17 mouse cellular contexts compared by ENCODE assay signal in genomic region chr4:140077615-140078014, GRCm38 (mm10).
DNase-seq lines count a peak whose midpoint lies in the region; ATAC-seq and TF ChIP-seq lines count a peak whose summit lies in the region.
"Had no signal": no experiment of that assay in that cellular context is flagged by ENCODE, and none has a peak within 500 bp of the region (broad histone marks: within the 10 kb centered on the region; RNA-seq: fewer than 3 reads in every experiment).

No protein-coding gene starts in this region.

- H3K4me3 ChIP-seq in hindbrain, embryonic 12.5 days = no peak overlapping the region
- no peak overlapping the region for H3K4me3 ChIP-seq in hindbrain, embryonic 10.5 days
- no peak overlapping the region for H3K4me3 ChIP-seq in neural tube, embryonic 13.5 days
- H3K4me3 ChIP-seq in lung, postnatal 0 days (ENCODE audit: low read depth, low read length) = no peak overlapping the region
- H3K4me3 ChIP-seq: gastrocnemius, adult 2 months; heart, embryonic 15.5 days; limb, embryonic 12.5 days; midbrain, embryonic 12.5 days had no signal

- WGBS in hindbrain, embryonic 12.5 days = 74% methylated on average over 8 of the region's 8 CpGs
- 75% methylated on average over 8 of the region's 8 CpGs for WGBS in hindbrain, embryonic 10.5 days
- WGBS in neural tube, embryonic 13.5 days = 59% methylated on average over 8 of the region's 8 CpGs
- 43% methylated on average over 8 of the region's 8 CpGs for WGBS in lung, postnatal 0 days

- TF ChIP-seq CTCF in lung, postnatal 0 days (IDR thresholded peaks at IDR 0.05) = no peak

- 0 out of 2 replicates have a peak, but pooled peaks cover 1% of the 10 kb centered on the region for H3K27me3 ChIP-seq in hindbrain, embryonic 12.5 days
- peaks cover 3% of the 10 kb centered on the region; the same call in 1 of the 2 replicates for H3K27me3 ChIP-seq in hindbrain, embryonic 10.5 days (ENCODE audit: insufficient read depth, poor library complexity, severe bottlenecking)
- 0 out of 2 replicates have a peak, but pooled peaks cover 2% of the 10 kb centered on the region for H3K27me3 ChIP-seq in neural tube, embryonic 13.5 days
- H3K27me3 ChIP-seq in lung, postnatal 0 days (replicated peaks; ENCODE audit: insufficient read depth, low read length) = no peaks in the 10 kb centered on the region

- H3K27ac ChIP-seq in hindbrain, embryonic 12.5 days = peak overlapping the region; percentile 7; the same call in 1 of the 2 replicates
- no peak overlapping the region for H3K27ac ChIP-seq in hindbrain, embryonic 10.5 days
- 0 out of 2 replicates have a peak overlapping the region, but pooled peaks have one; percentile 30 for H3K27ac ChIP-seq in neural tube, embryonic 13.5 days (replicated peaks)
- H3K27ac ChIP-seq in lung, postnatal 0 days (ENCODE audit: low read length) = no peak overlapping the region
- H3K27ac ChIP-seq: gastrocnemius, adult 2 months; heart, embryonic 15.5 days; limb, embryonic 12.5 days; midbrain, embryonic 12.5 days had no signal

- DNase-seq in hindbrain, embryonic 10.5 days (ENCODE audit: low spot score) = no peak
- DNase-seq in neural tube, embryonic 10.5 days (ENCODE audit: extremely low spot score, low spot score) = no peak
- no peak for DNase-seq in lung, postnatal 0 days (ENCODE audit: low spot score)
- DNase-seq in spleen, adult 18-20 months = no peak
- DNase-seq: adrenal gland, postnatal 36 days; gastrocnemius, adult 2 months; kidney, postnatal 36 days; layer of hippocampus, postnatal 36 days; right cerebral cortex, adult 18-20 months had no signal

- H3K36me3 ChIP-seq in hindbrain, embryonic 12.5 days = no peaks in the 10 kb centered on the region
- no peaks in the 10 kb centered on the region for H3K36me3 ChIP-seq in hindbrain, embryonic 10.5 days
- H3K36me3 ChIP-seq in neural tube, embryonic 13.5 days = no peaks in the 10 kb centered on the region
- H3K36me3 ChIP-seq in lung, postnatal 0 days (ENCODE audit: insufficient read depth, low read length) = no peaks in the 10 kb centered on the region
- H3K36me3 ChIP-seq: heart, embryonic 15.5 days; limb, embryonic 12.5 days; midbrain, embryonic 12.5 days had no signal

- ATAC-seq in hindbrain, embryonic 12.5 days (ENCODE audit: low FRiP score) = no peak
- no peak for ATAC-seq in neural tube, embryonic 13.5 days (ENCODE audit: low read depth)
- peak; percentile 38; the same call in 1 of the 2 replicates for ATAC-seq in lung, postnatal 0 days
- ATAC-seq in CD4-positive, CD25-positive, alpha-beta regulatory T cell, adult 4 months = no peak
- ATAC-seq: activated CD4-positive, CD25-positive, alpha-beta regulatory T cell, adult 4 months; intestine, postnatal 0 days had no signal

- no peak overlapping the region for H3K4me2 ChIP-seq in hindbrain, embryonic 12.5 days (replicated peaks)
- H3K4me2 ChIP-seq in neural tube, embryonic 13.5 days = no peak overlapping the region
- H3K4me2 ChIP-seq in lung, postnatal 0 days (replicated peaks; ENCODE audit: low read depth, low read length) = no peak overlapping the region
- H3K4me2 ChIP-seq: heart, embryonic 15.5 days; limb, embryonic 12.5 days; midbrain, embryonic 12.5 days had no signal

- no peaks in the 10 kb centered on the region for H3K9me3 ChIP-seq in hindbrain, embryonic 12.5 days (replicated peaks)
- H3K9me3 ChIP-seq in hindbrain, embryonic 10.5 days = no peaks in the 10 kb centered on the region
- H3K9me3 ChIP-seq in neural tube, embryonic 13.5 days = no peaks in the 10 kb centered on the region
- no peaks in the 10 kb centered on the region for H3K9me3 ChIP-seq in lung, postnatal 0 days (ENCODE audit: low read length)
- H3K9me3 ChIP-seq: heart, embryonic 15.5 days; limb, embryonic 12.5 days; midbrain, embryonic 12.5 days had no signal

- H3K4me1 ChIP-seq in hindbrain, embryonic 12.5 days = peaks cover 17% of the 10 kb centered on the region
- peaks cover 24% of the 10 kb centered on the region for H3K4me1 ChIP-seq in hindbrain, embryonic 10.5 days (replicated peaks)
- H3K4me1 ChIP-seq in neural tube, embryonic 13.5 days (replicated peaks) = peaks cover 32% of the 10 kb centered on the region
- H3K4me1 ChIP-seq in lung, postnatal 0 days (ENCODE audit: insufficient read depth, low read depth, low read length) = no peaks in the 10 kb centered on the region; the same call in 1 of the 2 replicates

- no peak overlapping the region for H3K9ac ChIP-seq in hindbrain, embryonic 12.5 days
- H3K9ac ChIP-seq in neural tube, embryonic 13.5 days = no peak overlapping the region
- H3K9ac ChIP-seq in lung, postnatal 0 days (replicated peaks; ENCODE audit: low read depth) = no peak overlapping the region
- H3K9ac ChIP-seq: heart, embryonic 15.5 days; limb, embryonic 12.5 days; midbrain, embryonic 12.5 days had no signal

- TF ChIP-seq EP300 in lung, postnatal 0 days (IDR thresholded peaks at IDR 0.05) = no peak

Comparison
In these comparisons a context has a peak if more than half of its experiments do, and no peak if none do; other contexts are left out.
1. H3K27ac ChIP-seq: peak in hindbrain, embryonic 12.5 days (single experiment) and neural tube, embryonic 13.5 days (single experiment); none in hindbrain, embryonic 10.5 days (single experiment) and lung, postnatal 0 days (single experiment).